Mouse (Mus musculus): ENCODE data around the gene Slc22a3. TPM values are rescaled to one million over a fixed set of nuclear protein-coding genes. Genes with fewer than 3 reads are reported as not detected.

The Slc22a3 gene
- polyA plus RNA-seq (2014; fragmentation: Illumina TruSeq; extraction: RNeasy Lipid Tissue Mini Kit (QIAGEN cat#74804); ENCODE audit: low replicate concordance) = 1.5 TPM

GRCm38 (mm10) chr17:12507654-12508204 lies at the start of gene Slc22a3:
Gene Slc22a3, minus strand, starts transcription at chr17:12507704.

GRCm38 (mm10) chr17:12377981-12378705 lies 129.4 kb downstream of the Slc22a3 start, which contains the start of gene Plg:
Gene Plg, plus strand, starts transcription at chr17:12378608.

Other genes with a start within 250 kb of the Slc22a3 start
- 3.6 TPM for gene Map3k4, start 188.9 kb downstream of the Slc22a3 start, polyA plus RNA-seq (2014; fragmentation: Illumina TruSeq; extraction: RNeasy Lipid Tissue Mini Kit (QIAGEN cat#74804); ENCODE audit: low replicate concordance)
- gene Plg, start 129.1 kb downstream of the Slc22a3 start, polyA plus RNA-seq (2014; fragmentation: Illumina TruSeq; extraction: RNeasy Lipid Tissue Mini Kit (QIAGEN cat#74804); ENCODE audit: low replicate concordance) = not detected
- not detected for gene Slc22a2, start 76.4 kb upstream of the Slc22a3 start, polyA plus RNA-seq (2014; fragmentation: Illumina TruSeq; extraction: RNeasy Lipid Tissue Mini Kit (QIAGEN cat#74804); ENCODE audit: low replicate concordance)
- gene Slc22a1, start 168.1 kb upstream of the Slc22a3 start, polyA plus RNA-seq (2014; fragmentation: Illumina TruSeq; extraction: RNeasy Lipid Tissue Mini Kit (QIAGEN cat#74804); ENCODE audit: low replicate concordance) = 6.2 TPM